Mouse (Mus musculus) telencephalon, adult 2 months (tissue): ENCODE data around the gene Atf2.

Experiments
- DNase-seq: peaks from one replicate; pipeline ENCODE4 v3.0.0-alpha.2; 2011; ENCODE audit warnings: low read depth, low spot score

Gene Atf2

DNA sequence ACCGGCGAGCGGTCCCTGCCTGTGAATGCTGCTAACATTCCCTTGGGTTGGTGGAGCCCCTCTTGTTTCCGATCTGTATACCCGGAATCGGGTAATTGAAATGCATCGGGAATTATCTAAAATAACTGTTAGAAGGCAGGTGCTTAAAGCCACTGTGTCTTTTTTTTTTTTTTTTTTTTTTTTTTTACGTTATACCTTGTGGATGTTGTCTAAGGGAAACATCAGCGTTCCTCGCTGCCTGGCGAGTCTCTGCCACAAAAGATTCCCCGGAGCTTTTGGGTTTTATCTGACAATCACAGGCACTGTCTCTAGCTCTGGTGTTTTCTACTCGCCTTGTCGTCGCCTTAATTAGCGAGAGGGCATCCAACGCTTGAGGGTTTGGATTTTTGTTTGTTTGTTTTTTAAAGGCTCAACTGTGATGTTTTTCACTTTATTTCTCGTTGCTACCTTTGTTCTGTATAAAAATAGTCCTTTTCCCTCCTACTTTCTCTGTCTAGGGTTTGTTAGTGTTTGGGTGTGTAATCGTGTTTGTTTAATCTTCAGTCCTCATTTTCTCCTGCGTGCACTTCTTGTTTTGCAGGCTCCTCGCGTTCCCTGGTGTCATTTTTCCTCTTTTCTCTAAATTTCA, 116.6 kb downstream of the Atf2 start:
- no peak for DNase-seq

DNA sequence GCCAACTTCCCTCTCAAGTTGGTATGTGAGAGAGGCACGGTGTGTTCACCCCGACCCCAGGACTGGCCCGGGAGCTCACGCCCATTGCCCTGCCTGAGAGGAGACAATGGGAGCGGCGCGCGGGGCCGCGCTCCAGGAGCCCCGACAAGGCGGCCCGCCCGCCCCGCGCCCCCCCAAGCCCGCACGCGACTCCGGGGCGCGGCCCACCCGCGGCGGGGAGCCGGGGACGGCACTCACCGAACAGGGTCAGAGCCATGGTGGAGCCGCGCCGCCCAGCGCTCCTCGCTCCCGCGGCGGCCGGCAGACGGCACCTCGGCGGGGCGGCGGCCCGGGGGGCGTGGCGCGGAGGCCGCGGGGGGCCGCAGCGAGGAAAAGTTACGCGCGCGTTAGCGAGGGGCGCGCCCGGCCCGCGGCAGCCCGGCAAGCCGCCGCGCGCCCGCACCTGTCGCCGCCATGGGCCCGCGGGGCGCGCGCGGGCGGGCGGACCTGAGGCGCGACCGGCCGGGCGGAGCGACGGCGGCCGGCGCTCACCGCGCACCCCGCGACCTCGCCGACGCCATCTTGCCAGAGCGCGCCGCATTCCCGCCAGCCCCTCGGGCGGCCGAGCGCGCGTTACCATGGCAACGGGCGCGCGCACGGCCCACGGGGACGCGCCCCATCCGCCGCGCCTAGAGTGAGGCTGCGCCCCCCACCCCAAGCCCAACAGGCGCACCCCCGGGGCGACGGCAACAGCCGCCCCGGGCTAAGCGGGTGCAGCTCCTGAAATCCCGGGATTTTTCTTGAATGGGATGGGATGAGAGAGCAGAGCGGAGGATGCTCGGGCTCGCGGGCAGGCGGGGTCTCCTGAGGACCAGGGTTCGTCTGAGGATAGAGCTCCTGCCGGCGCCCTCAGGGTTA, 117.4 kb downstream of the Atf2 start, which contains the start of gene Chn1:
Chn1 (minus strand) TSS at position 561 of the 897 bp plus-strand sequence.
- no peak for DNase-seq

GRCm38 (mm10) chr2:73772945-73773344, 119.5 kb downstream of the Atf2 start:
- DNase-seq = no peak

GRCm38 (mm10) chr2:73768669-73769068, 123.8 kb downstream of the Atf2 start:
- DNase-seq = no peak
